27 mouse cellular contexts compared by ENCODE assay signal in genomic region chr11:94566534-94566933, GRCm38 (mm10). TPM values are rescaled to one million over a fixed set of nuclear protein-coding genes. Genes with fewer than 3 reads are reported as not detected.
DNase-seq lines count a peak whose midpoint lies in the region; ATAC-seq lines count a peak whose summit lies in the region.
"Had no signal": no experiment of that assay in that cellular context is flagged by ENCODE, and none has a peak within 500 bp of the region (broad histone marks: within the 10 kb centered on the region; RNA-seq: fewer than 3 reads in every experiment).

No protein-coding gene starts in this region.

- DNase-seq in embryonic facial prominence, embryonic 14.5 days (ENCODE audit: low spot score), result no peak
- DNase-seq in embryonic facial prominence, embryonic 10.5 days (ENCODE audit: low spot score), result no peak
- no peak for DNase-seq in liver
- DNase-seq in forebrain, embryonic 10.5 days (ENCODE audit: extremely low spot score, low spot score), result no peak
- no peak for DNase-seq in embryo, embryonic 10.5 days (ENCODE audit: low spot score)
- DNase-seq: adrenal gland, adult 2 months; adrenal gland, postnatal 36 days; cerebellum, adult 18-20 months; cerebellum, postnatal 10 days; heart, adult 2 months; heart, postnatal 4 days; kidney, adult 18-20 months; kidney, postnatal 25 days; layer of hippocampus, postnatal 36 days; left cerebral cortex, postnatal 4 days had no signal

- WGBS in embryonic facial prominence, embryonic 14.5 days, result 65% methylated on average over 6 of the region's 6 CpGs
- 76% methylated on average over 6 of the region's 6 CpGs for WGBS in embryonic facial prominence, embryonic 10.5 days
- 52% methylated on average over 6 of the region's 6 CpGs for WGBS in liver, embryonic 12.5 days (ENCODE audit: insufficient replicate concordance)
- WGBS in stomach, embryonic 16.5 days, result 52% methylated on average over 6 of the region's 6 CpGs
- 84% methylated on average over 6 of the region's 6 CpGs for WGBS in forebrain, embryonic 10.5 days

- no peak overlapping the region for H3K27ac ChIP-seq in embryonic facial prominence, embryonic 14.5 days (replicated peaks; ENCODE audit: low read depth, low read length)
- H3K27ac ChIP-seq in embryonic facial prominence, embryonic 10.5 days (replicated peaks), result no peak overlapping the region
- no peak overlapping the region for H3K27ac ChIP-seq in liver, embryonic 12.5 days
- H3K27ac ChIP-seq in stomach, embryonic 16.5 days (ENCODE audit: low read length), result no peak overlapping the region
- H3K27ac ChIP-seq in forebrain, embryonic 10.5 days, result no peak overlapping the region
- H3K27ac ChIP-seq: heart, adult 2 months; hindbrain, embryonic 13.5 days; kidney, embryonic 15.5 days; lung, embryonic 15.5 days had no signal

- peaks cover 14% of the 10 kb centered on the region for H3K4me1 ChIP-seq in embryonic facial prominence, embryonic 14.5 days (ENCODE audit: control insufficient read depth, insufficient read depth, low read length)
- peaks cover 29% of the 10 kb centered on the region for H3K4me1 ChIP-seq in embryonic facial prominence, embryonic 10.5 days
- H3K4me1 ChIP-seq in liver, embryonic 12.5 days, result peaks cover 30% of the 10 kb centered on the region
- H3K4me1 ChIP-seq in stomach, embryonic 16.5 days (ENCODE audit: control insufficient read depth, insufficient read depth, low read length), result peaks cover 11% of the 10 kb centered on the region; the same call in 1 of the 2 replicates
- H3K4me1 ChIP-seq in forebrain, embryonic 10.5 days, result peaks cover 31% of the 10 kb centered on the region

- peak overlapping the region; percentile 56; the same call in 1 of the 2 replicates for H3K4me2 ChIP-seq in embryonic facial prominence, embryonic 14.5 days (ENCODE audit: low read depth, low read length)
- no peak overlapping the region for H3K4me2 ChIP-seq in liver, embryonic 12.5 days
- peak overlapping the region; percentile 11 for H3K4me2 ChIP-seq in stomach, embryonic 16.5 days (ENCODE audit: low read depth, low read length)
- H3K4me2 ChIP-seq: heart, embryonic 12.5 days; hindbrain, embryonic 13.5 days; kidney, embryonic 15.5 days; lung, embryonic 15.5 days; midbrain, embryonic 11.5 days had no signal

- no peak for ATAC-seq in embryonic facial prominence, embryonic 14.5 days (ENCODE audit: low read depth)
- 0 out of 2 replicates have a peak, but pooled peaks have one; percentile 24 for ATAC-seq in liver, embryonic 12.5 days
- no peak for ATAC-seq in stomach, embryonic 16.5 days (ENCODE audit: insufficient read depth, low FRiP score)
- ATAC-seq: activated CD4-positive, CD25-positive, alpha-beta regulatory T cell, adult 4 months; forebrain, embryonic 14.5 days; midbrain, embryonic 16.5 days had no signal

- H3K36me3 ChIP-seq in embryonic facial prominence, embryonic 14.5 days (ENCODE audit: control insufficient read depth, insufficient read depth, low read length), result peaks cover 31% of the 10 kb centered on the region; the same call in 1 of the 2 replicates
- H3K36me3 ChIP-seq in embryonic facial prominence, embryonic 10.5 days (replicated peaks), result peaks cover 42% of the 10 kb centered on the region
- H3K36me3 ChIP-seq in liver, embryonic 12.5 days, result no peaks in the 10 kb centered on the region; the same call in 1 of the 2 replicates
- no peaks in the 10 kb centered on the region for H3K36me3 ChIP-seq in stomach, embryonic 16.5 days (ENCODE audit: control insufficient read depth, insufficient read depth, low read length)
- H3K36me3 ChIP-seq in forebrain, embryonic 10.5 days (replicated peaks), result peaks cover 30% of the 10 kb centered on the region
- H3K36me3 ChIP-seq: hindbrain, embryonic 13.5 days had no signal

- peaks cover 23% of the 10 kb centered on the region for H3K27me3 ChIP-seq in embryonic facial prominence, embryonic 14.5 days (replicated peaks; ENCODE audit: control insufficient read depth, insufficient read depth, low read length)
- peaks cover 53% of the 10 kb centered on the region for H3K27me3 ChIP-seq in embryonic facial prominence, embryonic 10.5 days (replicated peaks; ENCODE audit: low read depth, poor library complexity, severe bottlenecking)
- peaks cover 43% of the 10 kb centered on the region for H3K27me3 ChIP-seq in liver, embryonic 12.5 days (replicated peaks)
- H3K27me3 ChIP-seq in stomach, embryonic 16.5 days (ENCODE audit: control insufficient read depth, insufficient read depth, low read length), result no peaks in the 10 kb centered on the region
- peaks cover 40% of the 10 kb centered on the region for H3K27me3 ChIP-seq in forebrain, embryonic 10.5 days (ENCODE audit: poor library complexity, severe bottlenecking)
- H3K27me3 ChIP-seq: CH12.LX had no signal

- 0 out of 2 replicates have a peak overlapping the region, but pooled peaks have one; percentile 25 for H3K9ac ChIP-seq in embryonic facial prominence, embryonic 14.5 days (ENCODE audit: low read depth, low read length)
- H3K9ac ChIP-seq in liver, embryonic 12.5 days, result no peak overlapping the region
- H3K9ac ChIP-seq in stomach, embryonic 16.5 days (ENCODE audit: low read length), result peak overlapping the region; percentile 26; the same call in 1 of the 2 replicates
- H3K9ac ChIP-seq: heart, embryonic 12.5 days; hindbrain, embryonic 13.5 days; kidney, embryonic 15.5 days; lung, embryonic 15.5 days had no signal

- H3K4me3 ChIP-seq in embryonic facial prominence, embryonic 14.5 days (ENCODE audit: low read depth, low read length), result peak overlapping the region; percentile 28; the same call in 1 of the 2 replicates
- H3K4me3 ChIP-seq in embryonic facial prominence, embryonic 10.5 days, result no peak overlapping the region
- H3K4me3 ChIP-seq in liver, embryonic 12.5 days, result no peak overlapping the region
- peak overlapping the region; percentile 35; the same call in 1 of the 2 replicates for H3K4me3 ChIP-seq in stomach, embryonic 16.5 days (replicated peaks; ENCODE audit: low read length)
- H3K4me3 ChIP-seq in forebrain, embryonic 10.5 days, result no peak overlapping the region
- H3K4me3 ChIP-seq: heart, adult 2 months; heart, embryonic 12.5 days; hindbrain, embryonic 13.5 days; kidney, embryonic 15.5 days; lung, embryonic 15.5 days had no signal

- H3K9me3 ChIP-seq in embryonic facial prominence, embryonic 14.5 days (ENCODE audit: control insufficient read depth, low read length), result no peaks in the 10 kb centered on the region
- no peaks in the 10 kb centered on the region for H3K9me3 ChIP-seq in embryonic facial prominence, embryonic 10.5 days
- H3K9me3 ChIP-seq in liver, embryonic 12.5 days (replicated peaks), result no peaks in the 10 kb centered on the region
- H3K9me3 ChIP-seq in stomach, embryonic 16.5 days (replicated peaks; ENCODE audit: control insufficient read depth, low read length), result no peaks in the 10 kb centered on the region
- no peaks in the 10 kb centered on the region for H3K9me3 ChIP-seq in forebrain, embryonic 10.5 days
- H3K9me3 ChIP-seq: heart, embryonic 12.5 days; hindbrain, embryonic 13.5 days; kidney, embryonic 15.5 days; lung, embryonic 15.5 days had no signal

RNA-seq across cellular contexts. Expression of gene Chad, which starts 1.7 kb away (rescaled TPM):
- 9.5 and 10.1 TPM in 2 replicates for polyA plus RNA-seq in embryonic facial prominence, embryonic 14.5 days (2014; fragmentation: Nextera tagmentation; extraction: Ambion mirVana)
- 0.09 and 0.11 TPM in 2 replicates for polyA plus RNA-seq in embryonic facial prominence, embryonic 10.5 days (2016; fragmentation: Nextera tagmentation; extraction: Ambion mirVana)
- 0.10 TPM in 1 of 2 replicates, not detected in the other for polyA plus RNA-seq in liver, embryonic 12.5 days (2016; fragmentation: Nextera tagmentation; extraction: Ambion mirVana)
- 16.1 and 22.6 TPM in 2 replicates for polyA plus RNA-seq in stomach, embryonic 16.5 days (2015; fragmentation: Nextera tagmentation; extraction: Ambion mirVana)
- polyA plus RNA-seq in forebrain, embryonic 10.5 days (2016; fragmentation: Nextera tagmentation; extraction: Ambion mirVana), result 0.09 and 0.21 TPM in 2 replicates

RNA-seq across cellular contexts. Expression of gene Rsad1, which starts 17.5 kb away (rescaled TPM):
- polyA plus RNA-seq in embryonic facial prominence, embryonic 14.5 days (2014; fragmentation: Nextera tagmentation; extraction: Ambion mirVana), result 2.2 and 2.8 TPM in 2 replicates
- polyA plus RNA-seq in embryonic facial prominence, embryonic 10.5 days (2016; fragmentation: Nextera tagmentation; extraction: Ambion mirVana), result 4.5 and 5.1 TPM in 2 replicates
- 2.0 and 3.2 TPM in 2 replicates for polyA plus RNA-seq in liver, embryonic 12.5 days (2016; fragmentation: Nextera tagmentation; extraction: Ambion mirVana)
- polyA plus RNA-seq in stomach, embryonic 16.5 days (2015; fragmentation: Nextera tagmentation; extraction: Ambion mirVana), result 3.1 and 3.3 TPM in 2 replicates
- polyA plus RNA-seq in forebrain, embryonic 10.5 days (2016; fragmentation: Nextera tagmentation; extraction: Ambion mirVana), result 3.7 and 5.6 TPM in 2 replicates

RNA-seq across cellular contexts. Expression of gene Acsf2, which starts 35.1 kb away (rescaled TPM):
- 6.3 and 7.3 TPM in 2 replicates for polyA plus RNA-seq in embryonic facial prominence, embryonic 14.5 days (2014; fragmentation: Nextera tagmentation; extraction: Ambion mirVana)
- 3.9 and 4.1 TPM in 2 replicates for polyA plus RNA-seq in embryonic facial prominence, embryonic 10.5 days (2016; fragmentation: Nextera tagmentation; extraction: Ambion mirVana)
- polyA plus RNA-seq in liver, embryonic 12.5 days (2016; fragmentation: Nextera tagmentation; extraction: Ambion mirVana), result 1.1 and 1.2 TPM in 2 replicates
- 4.3 and 5.7 TPM in 2 replicates for polyA plus RNA-seq in stomach, embryonic 16.5 days (2015; fragmentation: Nextera tagmentation; extraction: Ambion mirVana)
- polyA plus RNA-seq in forebrain, embryonic 10.5 days (2016; fragmentation: Nextera tagmentation; extraction: Ambion mirVana), result 3.7 TPM in 2 replicates

RNA-seq across cellular contexts. Expression of gene Mycbpap, which starts 45.0 kb away (rescaled TPM):
- 1.4 and 4.1 TPM in 2 replicates for polyA plus RNA-seq in embryonic facial prominence, embryonic 14.5 days (2014; fragmentation: Nextera tagmentation; extraction: Ambion mirVana)
- 2.7 and 3.6 TPM in 2 replicates for polyA plus RNA-seq in embryonic facial prominence, embryonic 10.5 days (2016; fragmentation: Nextera tagmentation; extraction: Ambion mirVana)
- polyA plus RNA-seq in liver, embryonic 12.5 days (2016; fragmentation: Nextera tagmentation; extraction: Ambion mirVana), result 0.28 and 0.37 TPM in 2 replicates
- 2.8 and 4.3 TPM in 2 replicates for polyA plus RNA-seq in stomach, embryonic 16.5 days (2015; fragmentation: Nextera tagmentation; extraction: Ambion mirVana)
- 3.4 and 4.5 TPM in 2 replicates for polyA plus RNA-seq in forebrain, embryonic 10.5 days (2016; fragmentation: Nextera tagmentation; extraction: Ambion mirVana)
- polyA plus RNA-seq: activated CD4-positive, CD25-positive, alpha-beta regulatory T cell, adult 4 months; C2C12 had no signal

Comparison
In these comparisons a context has a peak if more than half of its experiments do, and no peak if none do; other contexts are left out.
1. H3K4me3 ChIP-seq: peak in embryonic facial prominence, embryonic 14.5 days (single experiment) and stomach, embryonic 16.5 days (single experiment); none in embryonic facial prominence, embryonic 10.5 days (single experiment), liver, embryonic 12.5 days (single experiment) and forebrain, embryonic 10.5 days (single experiment).